Mouse (Mus musculus): Measurements from ENCODE around the gene Pqlc3.

GRCm38 (mm10) chr12:16985778-16986177 is 14.4 kb downstream of the Pqlc3 start:
- TF ChIP-seq POLR2A (IDR thresholded peaks at IDR 0.05; ENCODE audit: control insufficient read depth, low read depth, low read length) (no peak), CTCF (IDR thresholded peaks at IDR 0.05; ENCODE audit: control insufficient read depth, insufficient read depth, insufficient replicate concordance, low read depth, low read length) (no peak)

All from testis, adult 2 months (tissue).